Mouse (Mus musculus): ENCODE data around the gene Atoh7. TPM values are rescaled to one million over a fixed set of nuclear protein-coding genes. Genes with fewer than 3 reads are reported as not detected.

Gene Atoh7
- polyA plus RNA-seq, 1 experiment from 2014 or later, result 0.25 TPM

DNA sequence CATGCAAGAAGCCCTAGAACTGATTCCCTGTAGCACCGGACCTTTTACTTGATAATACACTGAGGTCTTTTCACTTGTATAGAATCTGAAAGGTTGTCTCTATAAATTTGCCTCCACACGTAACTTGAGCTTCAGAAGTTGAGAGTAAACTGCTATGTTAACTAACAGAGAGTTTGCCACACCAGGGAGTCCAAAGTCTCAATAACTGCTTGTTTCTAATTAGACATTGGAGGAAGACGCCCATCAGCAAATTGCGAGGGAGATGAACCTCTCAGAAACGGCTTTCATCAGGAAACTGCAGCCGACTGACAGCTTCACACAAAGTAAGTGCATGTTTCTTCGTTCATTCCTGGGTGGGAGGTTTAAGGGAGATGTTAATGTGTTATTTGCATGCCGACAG is 33.9 kb upstream of the Atoh7 start:
- no peak for DNase-seq (ENCODE audit: low spot score)
- H3K36me3 ChIP-seq, result no peaks in the 10 kb centered on the region
- no peaks in the 10 kb centered on the region for H3K9me3 ChIP-seq (replicated peaks)
- no peak overlapping the region for H3K4me3 ChIP-seq
- H3K4me1 ChIP-seq, result peaks cover 5% of the 10 kb centered on the region
- WGBS, result 68% methylated on average over 8 of the region's 8 CpGs
- no peak overlapping the region for H3K27ac ChIP-seq (replicated peaks)
- no peaks in the 10 kb centered on the region for H3K27me3 ChIP-seq (ENCODE audit: low read depth, poor library complexity, severe bottlenecking)

DNA sequence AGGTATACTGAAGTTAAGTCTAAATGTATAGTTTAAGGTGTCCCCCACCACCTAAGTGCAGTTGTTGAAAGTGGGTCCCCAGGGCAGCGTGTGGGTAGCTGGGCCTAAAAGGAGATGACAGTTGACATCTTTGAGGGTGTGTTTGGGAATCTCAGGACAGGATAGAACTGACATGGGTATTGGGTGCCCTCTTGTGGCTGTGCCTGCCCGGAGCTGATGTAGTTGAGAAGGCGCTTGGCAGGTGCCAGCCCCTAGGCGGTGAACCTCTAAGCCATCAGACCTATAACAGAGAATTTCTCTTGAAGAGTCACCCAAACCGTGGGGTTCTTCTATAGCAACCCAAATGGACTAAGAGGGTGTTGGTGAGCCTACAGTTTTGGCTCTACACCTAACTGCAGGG is 33.5 kb upstream of the Atoh7 start:
- no peaks in the 10 kb centered on the region for H3K27me3 ChIP-seq (ENCODE audit: low read depth, poor library complexity, severe bottlenecking)
- H3K36me3 ChIP-seq, result no peaks in the 10 kb centered on the region
- peak; percentile 82 for DNase-seq (ENCODE audit: low spot score)
- H3K9me3 ChIP-seq (replicated peaks), result no peaks in the 10 kb centered on the region
- no peak overlapping the region for H3K4me3 ChIP-seq
- H3K27ac ChIP-seq (replicated peaks), result no peak overlapping the region
- 6% methylated on average over 5 of the region's 5 CpGs for WGBS
- H3K4me1 ChIP-seq, result peaks cover 5% of the 10 kb centered on the region

DNA sequence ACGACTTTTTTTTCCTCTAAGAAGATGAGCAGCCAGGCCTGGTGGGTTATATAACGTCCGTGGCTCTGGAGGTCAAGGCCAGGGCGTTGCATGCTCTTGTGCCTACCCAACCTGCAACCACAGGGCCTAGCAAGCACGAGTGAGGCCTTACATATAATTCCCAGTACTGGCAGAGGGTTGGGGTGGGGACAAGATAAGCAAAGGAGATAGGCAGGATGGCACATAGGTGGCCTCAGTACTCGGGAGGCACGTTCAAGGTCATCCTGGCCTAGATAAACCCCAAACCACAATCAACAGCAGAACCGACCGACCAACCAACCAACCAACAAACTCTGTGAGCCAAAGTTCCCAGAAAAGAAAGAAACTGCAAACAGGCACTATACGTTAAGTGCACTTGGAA is 13.1 kb upstream of the Atoh7 start:
- Histone ChIP-seq H3K36me3 (no peaks in the 10 kb centered on the region), H3K27me3 (ENCODE audit: low read depth, poor library complexity, severe bottlenecking) (peaks cover 8% of the 10 kb centered on the region), H3K4me1 (peaks cover 28% of the 10 kb centered on the region), H3K9me3 (replicated peaks) (no peaks in the 10 kb centered on the region), H3K27ac (replicated peaks) (no peak overlapping the region), H3K4me3 (no peak overlapping the region)
- DNase-seq (ENCODE audit: low spot score), result no peak
- WGBS, result 88% methylated on average over 10 of the region's 10 CpGs

DNA sequence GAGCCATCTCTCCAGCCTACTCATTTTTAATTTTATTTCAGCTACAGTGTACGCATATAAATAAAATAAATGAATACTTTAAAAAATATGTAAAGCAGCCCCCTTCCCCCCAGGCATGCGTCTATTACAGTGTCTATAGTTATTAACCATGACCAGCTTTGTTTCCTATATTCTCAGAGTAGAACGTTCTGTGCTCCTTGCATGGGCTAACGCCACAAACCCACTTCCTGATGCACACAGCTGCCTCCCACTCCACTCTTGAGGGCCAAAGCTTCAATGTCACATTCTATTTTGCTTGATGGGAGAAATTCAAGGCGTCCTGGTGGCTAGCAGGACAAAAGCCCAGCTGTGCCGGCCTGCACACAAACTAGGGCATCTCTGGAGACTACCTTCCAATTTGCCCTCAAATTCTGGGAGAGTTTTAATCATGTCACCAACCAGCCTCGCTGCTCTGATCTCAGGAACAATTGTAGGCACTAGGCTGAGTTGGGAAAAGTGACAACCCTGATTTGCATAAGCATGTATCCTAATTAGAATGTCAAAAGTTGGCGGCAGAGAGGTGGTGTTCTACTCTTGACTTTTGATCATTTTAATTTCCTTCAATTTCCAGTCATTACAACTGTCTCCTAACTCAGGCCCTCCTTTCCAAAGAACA is 10.2 kb upstream of the Atoh7 start:
- H3K9me3 ChIP-seq (replicated peaks), result no peaks in the 10 kb centered on the region
- DNase-seq (ENCODE audit: low spot score), result peak; percentile 19
- WGBS, result 30% methylated on average over 8 of the region's 8 CpGs
- H3K27me3 ChIP-seq (ENCODE audit: low read depth, poor library complexity, severe bottlenecking), result peaks cover 8% of the 10 kb centered on the region
- H3K27ac ChIP-seq (replicated peaks), result peak overlapping the region; percentile 76
- peaks cover 26% of the 10 kb centered on the region for H3K4me1 ChIP-seq
- H3K4me3 ChIP-seq, result peak overlapping the region; percentile 52
- no peaks in the 10 kb centered on the region for H3K36me3 ChIP-seq

DNA sequence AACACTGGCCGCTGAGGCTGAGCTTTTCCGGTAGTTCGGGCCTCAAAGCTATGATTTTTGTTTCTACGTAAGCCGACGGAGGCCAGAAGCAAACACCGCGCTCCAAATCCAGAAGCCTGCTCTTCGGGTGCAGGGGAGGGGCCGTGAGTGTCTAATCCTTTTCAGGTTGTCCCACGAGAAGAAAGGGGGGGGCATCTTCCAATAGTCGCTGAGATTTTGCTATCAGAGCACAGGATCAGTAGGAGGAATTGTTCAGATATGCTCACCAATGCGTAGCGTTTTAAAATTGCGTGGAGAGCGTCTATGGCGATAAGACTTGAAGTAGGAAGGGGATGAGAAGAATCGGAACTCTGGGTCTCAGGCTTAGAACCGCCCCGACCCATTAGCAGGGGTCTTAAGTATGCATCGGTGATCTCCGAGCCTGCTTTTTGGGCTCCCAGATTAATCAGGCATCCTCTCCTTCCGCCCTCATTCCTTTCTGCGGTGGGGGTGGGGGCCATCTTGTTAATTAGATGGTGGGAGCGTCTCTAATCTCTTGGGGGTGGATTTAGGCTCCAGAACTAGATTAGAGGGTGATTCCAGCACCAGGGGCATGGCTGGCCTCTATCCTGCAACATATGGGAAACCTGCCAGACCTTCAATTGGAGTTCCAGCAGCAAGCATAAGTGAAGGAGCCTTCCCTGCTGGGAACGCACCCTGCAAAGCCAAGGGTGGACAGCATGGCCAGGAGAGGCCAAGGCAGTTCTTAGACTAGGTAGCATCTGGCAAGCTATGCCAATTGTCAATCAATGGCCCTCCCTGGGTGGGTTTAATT is 9.5 kb upstream of the Atoh7 start:
- no peaks in the 10 kb centered on the region for H3K36me3 ChIP-seq
- peaks cover 8% of the 10 kb centered on the region for H3K27me3 ChIP-seq (ENCODE audit: low read depth, poor library complexity, severe bottlenecking)
- peak; percentile 40 for DNase-seq (ENCODE audit: low spot score)
- peak overlapping the region; percentile 52 for H3K4me3 ChIP-seq
- WGBS, result 4% methylated on average over 26 of the region's 26 CpGs
- H3K4me1 ChIP-seq, result peaks cover 24% of the 10 kb centered on the region
- H3K9me3 ChIP-seq (replicated peaks), result no peaks in the 10 kb centered on the region
- peak overlapping the region; percentile 76 for H3K27ac ChIP-seq (replicated peaks)

DNA sequence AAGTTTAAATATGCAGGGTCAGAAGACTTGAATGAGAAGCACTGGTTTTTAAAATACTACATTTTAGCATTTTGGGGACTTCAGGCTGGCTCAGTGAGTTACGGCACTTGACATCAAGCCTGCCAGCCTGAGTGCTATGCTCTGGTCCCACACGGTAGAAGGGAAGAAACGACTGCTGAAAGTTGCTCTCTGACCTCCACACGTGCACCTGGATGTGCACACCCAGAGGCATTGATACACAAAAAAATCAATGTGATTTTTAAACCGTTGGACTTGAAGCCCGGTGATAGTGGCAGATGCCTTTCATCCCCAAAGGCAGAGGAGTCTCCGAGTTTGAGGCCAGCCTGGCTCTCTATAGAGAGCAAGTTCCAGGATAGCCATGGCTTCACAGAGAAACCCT is 7.5 kb upstream of the Atoh7 start:
- DNase-seq (ENCODE audit: low spot score), result no peak
- H3K4me3 ChIP-seq, result no peak overlapping the region
- no peaks in the 10 kb centered on the region for H3K9me3 ChIP-seq (replicated peaks)
- H3K4me1 ChIP-seq, result peaks cover 27% of the 10 kb centered on the region
- H3K36me3 ChIP-seq, result no peaks in the 10 kb centered on the region
- WGBS, result 82% methylated on average over 7 of the region's 7 CpGs
- H3K27ac ChIP-seq (replicated peaks), result no peak overlapping the region
- H3K27me3 ChIP-seq (ENCODE audit: low read depth, poor library complexity, severe bottlenecking), result peaks cover 8% of the 10 kb centered on the region

DNA sequence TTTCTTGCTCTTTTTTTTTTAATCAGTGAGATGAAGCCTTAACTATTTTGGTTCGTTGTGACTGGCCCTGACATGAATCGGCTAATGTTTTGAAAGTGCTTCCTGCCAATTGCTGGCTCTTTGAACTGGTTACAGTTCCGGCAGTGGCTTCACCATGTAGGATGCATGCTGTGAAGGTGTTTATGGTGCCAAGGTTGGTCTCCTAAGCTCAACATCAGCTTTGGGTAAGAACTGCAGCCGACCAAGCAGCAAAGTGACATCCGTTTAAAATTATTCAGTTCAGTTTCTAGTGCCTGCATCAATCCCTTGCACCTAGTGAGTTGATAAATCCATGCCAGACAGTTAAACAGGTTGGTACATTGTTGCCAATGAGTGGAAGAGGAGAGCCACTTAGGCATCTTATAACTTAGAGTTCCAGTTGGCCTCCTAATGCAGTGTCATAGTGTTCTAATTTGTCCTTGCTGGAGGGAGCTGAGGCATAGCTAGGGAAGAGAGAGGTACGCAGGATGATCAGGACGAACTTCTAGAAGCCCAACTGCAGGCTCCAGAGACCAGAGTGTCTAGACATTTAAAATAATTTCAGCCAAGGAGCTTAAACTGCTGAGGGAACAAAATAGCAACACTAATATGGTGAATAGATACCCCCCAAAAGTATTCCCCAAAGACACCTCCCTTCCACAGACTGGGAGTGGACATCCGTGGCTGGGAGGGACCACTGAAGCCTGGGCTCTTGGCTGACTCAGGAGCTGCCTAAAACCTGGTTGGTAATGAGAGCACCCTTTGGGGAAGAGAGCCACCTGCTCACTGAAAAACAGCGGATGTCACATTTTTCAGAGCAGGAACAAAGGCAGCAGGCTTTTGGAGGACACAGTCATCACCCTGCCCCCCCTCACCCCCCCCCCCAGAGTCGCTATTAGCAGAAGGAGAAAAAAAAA is 6.6 kb upstream of the Atoh7 start:
- peaks cover 14% of the 10 kb centered on the region for H3K27me3 ChIP-seq (ENCODE audit: low read depth, poor library complexity, severe bottlenecking)
- WGBS, result 80% methylated on average over 10 of the region's 10 CpGs
- peaks cover 30% of the 10 kb centered on the region for H3K4me1 ChIP-seq
- DNase-seq (ENCODE audit: low spot score), result no peak
- H3K36me3 ChIP-seq, result no peaks in the 10 kb centered on the region
- no peaks in the 10 kb centered on the region for H3K9me3 ChIP-seq (replicated peaks)
- no peak overlapping the region for H3K27ac ChIP-seq (replicated peaks)
- no peak overlapping the region for H3K4me3 ChIP-seq

DNA sequence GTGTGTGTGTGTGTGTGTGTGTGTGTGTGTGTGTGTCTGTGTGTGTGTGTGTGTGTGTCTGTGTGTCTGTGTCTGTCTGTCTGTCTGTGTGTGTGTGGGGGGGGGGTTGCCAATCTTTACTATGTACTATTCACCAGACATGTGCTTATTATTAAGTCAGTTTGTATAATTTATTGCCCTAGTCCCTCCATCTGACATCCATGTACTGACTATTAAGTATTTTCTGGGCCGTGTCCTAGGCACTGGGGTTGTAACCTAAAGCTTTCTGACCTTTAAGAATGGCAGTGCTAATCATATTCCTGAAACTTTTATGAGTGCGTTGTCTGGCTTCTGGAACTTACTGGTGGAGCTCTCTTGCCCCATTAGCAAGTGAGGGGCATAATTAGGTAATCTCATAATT is 2.7 kb upstream of the Atoh7 start:
- Histone ChIP-seq H3K4me3 (no peak overlapping the region), H3K27me3 (ENCODE audit: low read depth, poor library complexity, severe bottlenecking) (peaks cover 46% of the 10 kb centered on the region), H3K27ac (replicated peaks) (no peak overlapping the region), H3K9me3 (replicated peaks) (no peaks in the 10 kb centered on the region), H3K36me3 (no peaks in the 10 kb centered on the region), H3K4me1 (peaks cover 31% of the 10 kb centered on the region)
- 87% methylated on average over 2 of the region's 2 CpGs for WGBS
- no peak for DNase-seq (ENCODE audit: low spot score)

DNA sequence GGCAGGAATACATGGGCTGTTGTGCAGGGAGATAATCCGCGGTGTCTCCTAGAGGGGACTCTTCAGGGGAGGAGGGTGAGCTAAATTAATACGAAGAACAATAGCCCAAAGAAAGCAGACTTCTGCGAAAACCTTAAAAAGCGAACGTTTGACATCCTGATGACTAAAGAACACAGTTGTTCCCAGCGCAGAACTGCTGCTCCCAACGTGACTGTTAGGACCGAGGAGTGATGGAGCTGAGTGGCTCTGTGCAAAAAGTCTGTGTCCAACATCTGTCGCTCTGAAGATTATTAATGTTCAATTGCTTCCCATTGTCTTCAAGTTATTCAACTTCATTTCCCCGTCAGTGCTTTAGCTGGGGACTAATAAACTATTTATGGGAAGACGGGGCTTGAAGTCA is 1.3 kb upstream of the Atoh7 start:
- WGBS, result 66% methylated on average over 12 of the region's 12 CpGs
- H3K27me3 ChIP-seq (ENCODE audit: low read depth, poor library complexity, severe bottlenecking), result peaks cover 49% of the 10 kb centered on the region

DNA sequence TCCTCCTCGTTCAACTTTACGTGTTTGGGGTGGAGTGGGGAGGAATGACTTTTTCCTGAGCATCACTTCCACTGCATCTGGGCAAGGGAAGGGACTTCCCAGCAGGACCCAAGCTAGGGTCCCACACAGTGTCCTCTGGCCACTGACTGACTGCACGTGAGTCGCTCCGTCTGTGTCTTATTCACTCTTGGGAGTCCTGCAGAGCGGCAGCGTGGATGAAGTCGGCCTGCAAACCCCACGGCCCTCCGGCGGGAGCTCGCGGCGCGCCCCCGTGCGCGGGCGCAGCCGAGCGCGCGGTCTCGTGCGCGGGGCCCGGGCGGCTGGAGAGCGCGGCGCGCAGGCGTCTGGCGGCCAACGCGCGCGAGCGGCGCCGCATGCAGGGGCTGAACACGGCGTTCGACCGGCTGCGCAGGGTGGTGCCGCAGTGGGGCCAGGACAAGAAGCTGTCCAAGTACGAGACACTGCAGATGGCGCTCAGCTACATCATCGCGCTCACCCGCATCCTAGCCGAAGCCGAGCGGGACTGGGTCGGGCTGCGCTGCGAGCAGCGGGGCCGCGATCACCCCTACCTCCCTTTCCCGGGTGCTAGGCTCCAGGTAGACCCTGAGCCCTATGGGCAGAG is 601 bp downstream of the Atoh7 start:
- H3K27ac ChIP-seq (replicated peaks), result peak overlapping the region; percentile 87
- peaks cover 24% of the 10 kb centered on the region for H3K4me1 ChIP-seq
- under 1% methylated on average over 62 of the region's 62 CpGs for WGBS
- no peaks in the 10 kb centered on the region for H3K9me3 ChIP-seq (replicated peaks)
- peak; percentile 81 for DNase-seq (ENCODE audit: low spot score)
- H3K4me3 ChIP-seq, result peak overlapping the region; percentile 68
- H3K27me3 ChIP-seq (ENCODE audit: low read depth, poor library complexity, severe bottlenecking), result peaks cover 49% of the 10 kb centered on the region
- no peaks in the 10 kb centered on the region for H3K36me3 ChIP-seq

More for the DNA sequence above, 1.3 kb upstream of the Atoh7 start:
- H3K4me3 ChIP-seq, result no peak overlapping the region
- no peaks in the 10 kb centered on the region for H3K9me3 ChIP-seq (replicated peaks)
- H3K36me3 ChIP-seq, result no peaks in the 10 kb centered on the region
- DNase-seq (ENCODE audit: low spot score), result no peak
- H3K4me1 ChIP-seq, result peaks cover 29% of the 10 kb centered on the region
- no peak overlapping the region for H3K27ac ChIP-seq (replicated peaks)

DNA sequence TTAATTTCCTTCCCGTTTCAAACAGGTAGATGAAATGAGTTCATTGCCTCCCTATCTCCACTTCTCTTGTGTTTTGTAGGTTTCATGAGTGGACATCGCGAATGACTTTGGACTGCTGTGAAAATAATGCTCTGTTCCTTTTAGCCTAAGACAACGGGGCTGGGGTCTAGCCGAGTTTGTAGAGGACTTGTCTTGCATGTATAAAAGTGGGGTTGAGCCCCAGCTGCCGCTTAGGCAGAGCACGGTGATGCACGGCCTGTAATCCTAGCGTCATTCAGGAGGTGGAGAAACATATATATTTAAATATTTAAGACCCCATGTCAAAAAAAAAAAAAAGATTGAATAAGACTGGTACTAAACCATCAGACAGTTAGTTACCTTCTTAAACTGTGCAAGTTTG is 1.2 kb downstream of the Atoh7 start:
- DNase-seq (ENCODE audit: low spot score), result peak; percentile 33

DNA sequence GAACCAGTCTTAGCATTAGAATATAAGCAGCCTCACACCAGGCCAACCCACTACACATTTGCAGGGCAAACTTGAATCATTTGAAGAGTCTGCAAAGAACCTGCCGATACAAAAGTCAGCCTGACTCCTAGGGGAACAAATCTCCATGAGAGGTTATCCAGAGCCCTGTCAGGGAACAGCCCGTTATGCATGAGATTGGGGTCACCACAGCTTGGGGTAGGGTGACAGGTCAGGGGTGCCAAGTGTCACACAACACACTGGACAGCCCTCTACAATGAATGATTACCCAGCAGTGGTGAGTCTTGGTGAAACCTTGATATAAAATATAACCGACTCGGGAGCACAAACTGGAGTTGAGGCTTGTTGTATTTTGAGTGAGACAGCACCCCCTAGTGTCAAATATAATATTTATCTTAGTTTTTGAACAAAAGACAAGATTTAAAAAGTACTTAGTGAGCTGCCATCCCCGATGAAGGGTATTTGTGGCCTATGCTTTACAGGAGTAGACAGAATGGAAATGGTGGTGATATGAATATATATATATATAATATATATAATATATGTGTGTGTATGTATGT is 13.7 kb downstream of the Atoh7 start:
- H3K9me3 ChIP-seq (replicated peaks), result peaks cover 4% of the 10 kb centered on the region; the same call in 1 of the 2 replicates
- H3K27ac ChIP-seq (replicated peaks), result no peak overlapping the region
- DNase-seq (ENCODE audit: low spot score), result no peak
- no peaks in the 10 kb centered on the region for H3K27me3 ChIP-seq (ENCODE audit: low read depth, poor library complexity, severe bottlenecking)
- no peaks in the 10 kb centered on the region for H3K36me3 ChIP-seq
- no peaks in the 10 kb centered on the region for H3K4me1 ChIP-seq
- H3K4me3 ChIP-seq, result no peak overlapping the region
- 70% methylated on average over 5 of the region's 5 CpGs for WGBS

More for the DNA sequence above, 1.2 kb downstream of the Atoh7 start:
- 11% methylated on average over 9 of the region's 9 CpGs for whole genome bisulfite sequencing
- Histone ChIP-seq H3K27ac (replicated peaks) (peak overlapping the region; percentile 87), H3K9me3 (replicated peaks) (no peaks in the 10 kb centered on the region), H3K27me3 (ENCODE audit: low read depth, poor library complexity, severe bottlenecking) (peaks cover 49% of the 10 kb centered on the region), H3K36me3 (no peaks in the 10 kb centered on the region), H3K4me3 (peak overlapping the region; percentile 68), H3K4me1 (peaks cover 22% of the 10 kb centered on the region)

Measured in midbrain, embryonic 10.5 days (tissue).